Mouse (Mus musculus): Measurements from ENCODE around the gene Strn4. TPM values are rescaled to one million over a fixed set of nuclear protein-coding genes. Genes with fewer than 3 reads are reported as not detected.
A peak's percentile ranks its signal among the peaks of the same experiment; 100 is the strongest.

Strn4 gene
- total and polyA plus RNA-seq, 3 experiments = 46.0 to 74.5 (median 63.5) TPM

GRCm38 (mm10) chr7:16823734-16824133, 8.0 kb downstream of the Strn4 start:
- H3K4me3 ChIP-seq (replicated peaks in 1 of 3; ENCODE audit: low read depth in 2 of 3, low read length in 2 of 3, poor library complexity in 1 of 3) = no peak overlapping the region
- TF ChIP-seq SMC3 (IDR thresholded peaks at IDR 0.05; ENCODE audit: low read depth, low read length) (no peak), CHD2 (IDR thresholded peaks at IDR 0.05; ENCODE audit: low read length) (no peak), MAX (IDR thresholded peaks at IDR 0.05; ENCODE audit: low read length) (no peak), USF1 (IDR thresholded peaks at IDR 0.05; ENCODE audit: low read depth, low read length) (no peak), MAZ (IDR thresholded peaks at IDR 0.05; ENCODE audit: low read depth, low read length) (no peak), JUND (conservative IDR thresholded peaks at IDR 0.05; ENCODE audit: low read depth, low read length) (no peak), CHD1 (IDR thresholded peaks at IDR 0.05; ENCODE audit: low read depth, low read length) (no peak), BHLHE40 (IDR thresholded peaks at IDR 0.05; ENCODE audit: low read depth, low read length) (no peak), MEF2A (IDR thresholded peaks at IDR 0.05; ENCODE audit: borderline replicate concordance, low read depth, low read length) (no peak), PAX5 (IDR thresholded peaks at IDR 0.05; ENCODE audit: low read length) (no peak), IRF4 (IDR thresholded peaks at IDR 0.05; ENCODE audit: low read depth, low read length) (no peak), POLR2A (IDR thresholded peaks at IDR 0.05; ENCODE audit: low read depth, low read length) (no peak), ZNF384 (IDR thresholded peaks at IDR 0.05; ENCODE audit: low read depth, low read length) (no peak), ZC3H11A (IDR thresholded peaks at IDR 0.05; ENCODE audit: low read depth, low read length) (no peak), NRF1 (IDR thresholded peaks at IDR 0.05; ENCODE audit: low read depth, low read length) (no peak), KAT2A (IDR thresholded peaks at IDR 0.05; ENCODE audit: insufficient replicate concordance, low read length) (no peak), MAFK (IDR thresholded peaks at IDR 0.05; ENCODE audit: insufficient replicate concordance, low read length) (no peak)
- no peak for DNase-seq (ENCODE audit: extremely low read depth)

GRCm38 (mm10) chr7:16825785-16826184, 10.1 kb downstream of the Strn4 start:
- Histone ChIP-seq H3K9me3 (replicated peaks; ENCODE audit: low read length) (no peaks in the 10 kb centered on the region), H3K9ac (ENCODE audit: insufficient read depth, low read depth) (no peak overlapping the region), H3K4me2 (ENCODE audit: insufficient read depth, low read depth, poor library complexity, severe bottlenecking) (no peak overlapping the region), H3K4me3 (replicated peaks in 1 of 3; ENCODE audit: low read depth in 2 of 3, low read length in 2 of 3, poor library complexity in 1 of 3) (peak overlapping the region in 1 of 3 experiments; percentile 25), H3K27me3 (replicated peaks) (no peaks in the 10 kb centered on the region), H3K79me2 (replicated peaks; ENCODE audit: control insufficient read depth, extremely low read depth, insufficient read depth, poor library complexity, severe bottlenecking) (peaks cover 30% of the 10 kb centered on the region), H3K4me1 (ENCODE audit: control insufficient read depth in 1 of 2, insufficient read depth in 2 of 2) (peaks cover 22 to 86% of the 10 kb centered on the region in 2 experiments), H3K36me3 (replicated peaks in 1 of 2; ENCODE audit: control insufficient read depth in 1 of 2, insufficient read depth in 1 of 2, low read length in 1 of 2) (peaks cover 77 to 95% of the 10 kb centered on the region in 2 experiments), H3K27ac (ENCODE audit: insufficient read depth, low read depth) (peak overlapping the region; percentile 83)
- peak; percentile 86 for DNase-seq (ENCODE audit: extremely low read depth)
- in situ Hi-C loops (cut with MboI; ENCODE audit: low pct_ligation_motif_present, low pct_unique_long_range_greater_than_20kb, low sequenced_read_pairs) (no loop called here), dilution Hi-C loops (cut with MboI; ENCODE audit: extremely low pct_ligation_motif_present, extremely low pct_unique_long_range_greater_than_20kb, low sequenced_read_pairs) (no loop called here)
- TF ChIP-seq CTCF (conservative IDR thresholded peaks at IDR 0.05 in 1 of 2, IDR thresholded peaks at IDR 0.05 in 1 of 2; ENCODE audit: low read depth in 2 of 2, low read length in 2 of 2) (peak; percentile 17 to 73; a peak in 3 of 4 replicates), ZNF384 (IDR thresholded peaks at IDR 0.05; ENCODE audit: low read depth, low read length) (peak; percentile 69), NELFE (IDR thresholded peaks at IDR 0.05; ENCODE audit: low read depth, low read length) (no peak), CHD2 (IDR thresholded peaks at IDR 0.05; ENCODE audit: low read length) (no peak), RAD21 (IDR thresholded peaks at IDR 0.05; ENCODE audit: low read depth, low read length) (peak; percentile 69), ELF1 (IDR thresholded peaks at IDR 0.05; ENCODE audit: low read depth, low read length) (0 out of 2 replicates have a peak, but pooled peaks have one; percentile 29), SMC3 (IDR thresholded peaks at IDR 0.05; ENCODE audit: low read depth, low read length) (peak; percentile 59)

More at GRCm38 (mm10) chr7:16823734-16824133, 8.0 kb downstream of the Strn4 start:
- H3K9me3 ChIP-seq (replicated peaks; ENCODE audit: low read length) = no peaks in the 10 kb centered on the region
- dilution Hi-C loops (cut with MboI; ENCODE audit: extremely low pct_ligation_motif_present, extremely low pct_unique_long_range_greater_than_20kb, low sequenced_read_pairs) = no loop called here
- no peak overlapping the region for H3K27ac ChIP-seq (ENCODE audit: insufficient read depth, low read depth)
- peaks cover 35 to 91% of the 10 kb centered on the region in 2 experiments for H3K4me1 ChIP-seq (ENCODE audit: control insufficient read depth in 1 of 2, insufficient read depth in 2 of 2)
- no peak overlapping the region for H3K4me2 ChIP-seq (ENCODE audit: insufficient read depth, low read depth, poor library complexity, severe bottlenecking)
- peaks cover 56 to 90% of the 10 kb centered on the region in 2 experiments for H3K36me3 ChIP-seq (replicated peaks in 1 of 2; ENCODE audit: control insufficient read depth in 1 of 2, insufficient read depth in 1 of 2, low read length in 1 of 2)
- no peak overlapping the region for H3K9ac ChIP-seq (ENCODE audit: insufficient read depth, low read depth)
- no peaks in the 10 kb centered on the region for H3K27me3 ChIP-seq (replicated peaks)
- in situ Hi-C loops (cut with MboI; ENCODE audit: low pct_ligation_motif_present, low pct_unique_long_range_greater_than_20kb, low sequenced_read_pairs) = no loop called here
- peaks cover 50% of the 10 kb centered on the region for H3K79me2 ChIP-seq (replicated peaks; ENCODE audit: control insufficient read depth, extremely low read depth, insufficient read depth, poor library complexity, severe bottlenecking)

All from CH12.LX (cell line).